13 mouse cellular contexts compared by ENCODE assay signal in genomic region chr19:4299126-4299525, GRCm38 (mm10). TPM values are rescaled to one million over a fixed set of nuclear protein-coding genes. Genes with fewer than 3 reads are reported as not detected.
DNase-seq lines count a peak whose midpoint lies in the region; ATAC-seq and TF ChIP-seq lines count a peak whose summit lies in the region.
"Had no signal": no experiment of that assay in that cellular context is flagged by ENCODE, and none has a peak within 500 bp of the region (broad histone marks: within the 10 kb centered on the region; RNA-seq: fewer than 3 reads in every experiment).

No protein-coding gene starts in this region.

- peak overlapping the region; percentile 91 for H3K27ac ChIP-seq in gastrocnemius, adult 2 months
- peak overlapping the region; percentile 40; the same call in 1 of the 2 replicates for H3K27ac ChIP-seq in liver, adult 2 months (replicated peaks; ENCODE audit: insufficient read depth, low read depth, low read length)
- H3K27ac ChIP-seq in limb, embryonic 15.5 days: 0 out of 2 replicates have a peak overlapping the region, but pooled peaks have one; percentile 65
- H3K27ac ChIP-seq in stomach, embryonic 16.5 days (ENCODE audit: low read length): peak overlapping the region; percentile 87
- H3K27ac ChIP-seq: heart, embryonic 10.5 days had no signal

- H3K27me3 ChIP-seq in liver, adult 2 months (ENCODE audit: control insufficient read depth, insufficient read depth, low read length): no peaks in the 10 kb centered on the region
- H3K27me3 ChIP-seq in limb, embryonic 15.5 days: no peaks in the 10 kb centered on the region
- H3K27me3 ChIP-seq in stomach, embryonic 16.5 days (ENCODE audit: control insufficient read depth, insufficient read depth, low read length): no peaks in the 10 kb centered on the region

- H3K79me2 ChIP-seq in liver, adult 2 months (ENCODE audit: control insufficient read depth, insufficient read depth, low read length): peaks cover 49% of the 10 kb centered on the region

- no peak for DNase-seq in gastrocnemius, adult 2 months
- DNase-seq in gastrocnemius, postnatal 4 days (ENCODE audit: low spot score in 2 of 2): no peak
- no peak for DNase-seq in liver, adult 2 months (ENCODE audit: extremely low read depth, low read depth, low spot score)
- DNase-seq in liver: no peak
- DNase-seq in urinary bladder, postnatal 10 days (ENCODE audit: low spot score): no peak
- DNase-seq in layer of hippocampus, postnatal 25 days (ENCODE audit: extremely low spot score in 1 of 2, low spot score in 1 of 2): no peak
- DNase-seq: adrenal gland, postnatal 14 days; kidney, adult 18-20 months had no signal

- WGBS in liver, adult 2 months: 88% methylated on average over 7 of the region's 7 CpGs
- WGBS in limb, embryonic 15.5 days: 89% methylated on average over 7 of the region's 7 CpGs
- 88% methylated on average over 7 of the region's 7 CpGs for WGBS in stomach, embryonic 16.5 days

- TF ChIP-seq CTCF in gastrocnemius, adult 2 months (IDR thresholded peaks at IDR 0.05): no peak
- no peak for TF ChIP-seq CTCF in liver, adult 2 months (IDR thresholded peaks at IDR 0.05; ENCODE audit: low read depth, low read length)

- no peak overlapping the region for H3K4me3 ChIP-seq in gastrocnemius, adult 2 months
- no peak overlapping the region for H3K4me3 ChIP-seq in liver, adult 2 months (ENCODE audit: insufficient read depth, low read depth, low read length)
- no peak overlapping the region for H3K4me3 ChIP-seq in limb, embryonic 15.5 days
- no peak overlapping the region for H3K4me3 ChIP-seq in stomach, embryonic 16.5 days (replicated peaks; ENCODE audit: low read length)
- H3K4me3 ChIP-seq: heart, embryonic 10.5 days; hindbrain, embryonic 10.5 days had no signal

- H3K36me3 ChIP-seq in liver, adult 2 months (ENCODE audit: control insufficient read depth, insufficient read depth, low read length): no peaks in the 10 kb centered on the region
- 0 out of 2 replicates have a peak, but pooled peaks cover 11% of the 10 kb centered on the region for H3K36me3 ChIP-seq in limb, embryonic 15.5 days
- H3K36me3 ChIP-seq in stomach, embryonic 16.5 days (ENCODE audit: control insufficient read depth, insufficient read depth, low read length): no peaks in the 10 kb centered on the region

- H3K9me3 ChIP-seq in limb, embryonic 15.5 days: no peaks in the 10 kb centered on the region
- no peaks in the 10 kb centered on the region for H3K9me3 ChIP-seq in stomach, embryonic 16.5 days (replicated peaks; ENCODE audit: control insufficient read depth, low read length)
- H3K9me3 ChIP-seq: heart, embryonic 10.5 days; hindbrain, embryonic 10.5 days had no signal

- H3K4me1 ChIP-seq in liver, adult 2 months (ENCODE audit: control insufficient read depth, insufficient read depth, low read length): peaks cover 11% of the 10 kb centered on the region
- H3K4me1 ChIP-seq in limb, embryonic 15.5 days: peaks cover 68% of the 10 kb centered on the region
- peaks cover 66% of the 10 kb centered on the region for H3K4me1 ChIP-seq in stomach, embryonic 16.5 days (ENCODE audit: control insufficient read depth, insufficient read depth, low read length)

- intact Hi-C loops in gastrocnemius, adult 2 months (cut with DNase I): no loop called here

- H3K9ac ChIP-seq in liver, adult 2 months (ENCODE audit: low read depth, low read length): 0 out of 2 replicates have a peak overlapping the region, but pooled peaks have one; percentile 8
- H3K9ac ChIP-seq in limb, embryonic 15.5 days: no peak overlapping the region
- no peak overlapping the region; the same call in 1 of the 2 replicates for H3K9ac ChIP-seq in stomach, embryonic 16.5 days (ENCODE audit: low read length)

- H3K4me2 ChIP-seq in limb, embryonic 15.5 days: no peak overlapping the region
- H3K4me2 ChIP-seq in stomach, embryonic 16.5 days (ENCODE audit: low read depth, low read length): 0 out of 2 replicates have a peak overlapping the region, but pooled peaks have one; percentile 0

- ATAC-seq in limb, embryonic 15.5 days (ENCODE audit: insufficient number of reproducible peaks, low FRiP score, low TSS enrichment, low read depth): no peak
- no peak for ATAC-seq in stomach, embryonic 16.5 days (ENCODE audit: insufficient read depth, low FRiP score)
- ATAC-seq: forebrain, embryonic 16.5 days had no signal

- no peak for TF ChIP-seq POLR2A in liver, adult 2 months (IDR thresholded peaks at IDR 0.05; ENCODE audit: extremely low read depth, insufficient read depth, low read length)

RNA-seq across cellular contexts. Expression of gene Grk2, which starts 6.9 kb away (rescaled TPM):
- total RNA-seq in gastrocnemius, adult 2 months (2021): 10 to 100 TPM; 56.6 to 61.2 TPM
- total RNA-seq in gastrocnemius, postnatal 4 days (2021): 10 to 100 TPM; 42.9 to 43.8 TPM
- total RNA-seq in liver, adult 2 months (2014; rRNA removed): 11.3 and 16.4 TPM in 2 replicates
- polyA plus RNA-seq in liver, adult 2 months (2012; rRNA removed): 23.4 and 30.3 TPM in 2 replicates
- 18.5 and 20.5 TPM in 2 replicates for polyA plus RNA-seq in limb, embryonic 15.5 days (2015; fragmentation: Nextera tagmentation; extraction: Ambion mirVana)
- 18.0 and 20.0 TPM in 2 replicates for polyA plus RNA-seq in stomach, embryonic 16.5 days (2015; fragmentation: Nextera tagmentation; extraction: Ambion mirVana)
- total RNA-seq in layer of hippocampus, postnatal 25 days (2021): 100 to 1,000 TPM; 185 to 186 TPM

RNA-seq across cellular contexts. Expression of gene Ankrd13d, which starts 16.2 kb away (rescaled TPM):
- under 1 TPM; 0.45 to 0.64 TPM for total RNA-seq in gastrocnemius, adult 2 months (2021)
- 1 to 10 TPM; 2.2 to 2.6 TPM for total RNA-seq in gastrocnemius, postnatal 4 days (2021)
- 0.40 and 0.46 TPM in 2 replicates for total RNA-seq in liver, adult 2 months (2014; rRNA removed)
- polyA plus RNA-seq in liver, adult 2 months (2012; rRNA removed): 0.27 and 0.60 TPM in 2 replicates
- polyA plus RNA-seq in limb, embryonic 15.5 days (2015; fragmentation: Nextera tagmentation; extraction: Ambion mirVana): 11.8 TPM in 2 replicates
- 10.9 and 11.9 TPM in 2 replicates for polyA plus RNA-seq in stomach, embryonic 16.5 days (2015; fragmentation: Nextera tagmentation; extraction: Ambion mirVana)
- 10 to 100 TPM; 59.6 to 66.3 TPM for total RNA-seq in layer of hippocampus, postnatal 25 days (2021)

RNA-seq across cellular contexts. Expression of gene Ssh3, which starts 30.1 kb away (rescaled TPM):
- 1 to 10 TPM; 3.3 to 3.9 TPM for total RNA-seq in gastrocnemius, adult 2 months (2021)
- total RNA-seq in gastrocnemius, postnatal 4 days (2021): 1 to 10 TPM; 4.4 to 5.2 TPM
- total RNA-seq in liver, adult 2 months (2014; rRNA removed): 11.5 and 12.1 TPM in 2 replicates
- polyA plus RNA-seq in liver, adult 2 months (2012; rRNA removed): 15.3 and 29.2 TPM in 2 replicates
- polyA plus RNA-seq in limb, embryonic 15.5 days (2015; fragmentation: Nextera tagmentation; extraction: Ambion mirVana): 29.4 and 32.7 TPM in 2 replicates
- polyA plus RNA-seq in stomach, embryonic 16.5 days (2015; fragmentation: Nextera tagmentation; extraction: Ambion mirVana): 44.5 and 53.2 TPM in 2 replicates
- total RNA-seq in layer of hippocampus, postnatal 25 days (2021): 10 to 100 TPM; 45.4 to 48.5 TPM

Comparison
In these comparisons a context has a peak if more than half of its experiments do, and no peak if none do; other contexts are left out.
1. H3K27ac ChIP-seq: peak in every context shown above with its lines; median percentile 91 in gastrocnemius, adult 2 months; 87 in stomach, embryonic 16.5 days; 65 in limb, embryonic 15.5 days; 40 in liver, adult 2 months.
2. RNA of gene Ankrd13d, which starts 16.2 kb away (total RNA-seq): 59.6 to 66.3 TPM in layer of hippocampus, postnatal 25 days; 2.2 to 2.6 TPM in gastrocnemius, postnatal 4 days, 0.45 to 0.64 TPM in gastrocnemius, adult 2 months and 0.40 to 0.46 TPM in liver, adult 2 months; every median in the first group is over 10 times any median in the second.